24 mouse cellular contexts compared by ENCODE assay signal in the genomic region with DNA sequence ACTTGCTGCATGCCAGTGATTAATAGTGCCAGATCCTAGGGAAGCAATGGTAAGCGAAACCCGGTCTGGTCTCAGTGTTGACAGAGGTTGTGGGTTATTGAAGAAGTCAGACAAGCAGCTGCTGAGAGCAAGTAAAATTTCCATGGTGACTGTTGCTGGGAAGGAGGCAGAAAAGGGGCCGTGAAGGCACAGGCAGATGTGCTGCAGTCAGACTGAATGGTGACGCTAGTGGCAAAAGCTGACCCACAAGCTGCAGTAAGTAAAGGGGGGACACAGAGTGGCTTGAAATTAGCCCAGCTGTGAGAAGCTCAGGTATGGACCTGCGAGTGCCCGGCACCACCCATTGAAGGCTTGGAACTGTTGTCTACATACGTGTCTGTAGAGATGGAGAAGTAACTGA.
"Had no signal": no experiment of that assay in that cellular context is flagged by ENCODE, and none has a peak within 500 bp of the region (broad histone marks: within the 10 kb centered on the region; RNA-seq: fewer than 3 reads in every experiment).

No protein-coding gene starts in this region.

- H3K36me3 ChIP-seq: intestine, embryonic 15.5 days; limb, embryonic 12.5 days; limb, embryonic 15.5 days had no signal

- H3K4me1 ChIP-seq: intestine, embryonic 15.5 days; midbrain, embryonic 15.5 days; stomach, embryonic 15.5 days had no signal

- H3K4me2 ChIP-seq: intestine, embryonic 15.5 days; kidney, embryonic 15.5 days; limb, embryonic 12.5 days; limb, embryonic 15.5 days; liver, embryonic 11.5 days; lung, embryonic 14.5 days; midbrain, embryonic 15.5 days; neural tube, embryonic 13.5 days; stomach, embryonic 15.5 days had no signal

- DNase-seq: kidney, adult 11 months; kidney, adult 8-10 months; kidney, postnatal 10 days; kidney, postnatal 36 days; layer of hippocampus, adult 9-11 months; left cerebral cortex, postnatal 4 days; liver, postnatal 0 days; lung, embryonic 14.5 days; retina, postnatal 1 day; right cerebral cortex, postnatal 25 days; spleen, adult 18-20 months; thymus, postnatal 36 days had no signal

- ATAC-seq: intestine, embryonic 15.5 days; liver, postnatal 0 days; lung, postnatal 0 days; midbrain, embryonic 15.5 days had no signal

- H3K4me3 ChIP-seq: intestine, embryonic 15.5 days; kidney, embryonic 15.5 days; limb, embryonic 12.5 days; limb, embryonic 15.5 days; midbrain, embryonic 15.5 days; myocyte; neural tube, embryonic 13.5 days; stomach, embryonic 15.5 days had no signal

- H3K9ac ChIP-seq: intestine, embryonic 15.5 days; kidney, embryonic 15.5 days; limb, embryonic 12.5 days; limb, embryonic 15.5 days; liver, embryonic 14.5 days; liver, postnatal 0 days; lung, embryonic 14.5 days; midbrain, embryonic 15.5 days; neural tube, embryonic 13.5 days; stomach, embryonic 15.5 days had no signal

- H3K9me3 ChIP-seq: intestine, embryonic 15.5 days; kidney, embryonic 15.5 days; limb, embryonic 12.5 days; limb, embryonic 15.5 days; stomach, embryonic 15.5 days had no signal

- H3K27ac ChIP-seq: kidney, embryonic 15.5 days; limb, embryonic 12.5 days; limb, embryonic 15.5 days; liver, embryonic 14.5 days; macrophage; midbrain, embryonic 15.5 days; neural tube, embryonic 13.5 days; stomach, embryonic 15.5 days had no signal

- H3K27me3 ChIP-seq: intestine, embryonic 15.5 days; kidney, embryonic 15.5 days; limb, embryonic 12.5 days; limb, embryonic 15.5 days; midbrain, embryonic 15.5 days; neural tube, embryonic 13.5 days; stomach, embryonic 15.5 days had no signal
